Mouse (Mus musculus): ENCODE measurements at regions not wholly inside any gene's neighbourhood (a gene's known extent, or its start where the extent isn't known, plus 50 kb on each side); places are given as distances from the start of the nearest gene placed in this dataset.
"Not testable (repeated sequence)": the region's sequence is repeated elsewhere in the genome, so short reads cannot be mapped to it uniquely, and the experiment has no call there.

DNA sequence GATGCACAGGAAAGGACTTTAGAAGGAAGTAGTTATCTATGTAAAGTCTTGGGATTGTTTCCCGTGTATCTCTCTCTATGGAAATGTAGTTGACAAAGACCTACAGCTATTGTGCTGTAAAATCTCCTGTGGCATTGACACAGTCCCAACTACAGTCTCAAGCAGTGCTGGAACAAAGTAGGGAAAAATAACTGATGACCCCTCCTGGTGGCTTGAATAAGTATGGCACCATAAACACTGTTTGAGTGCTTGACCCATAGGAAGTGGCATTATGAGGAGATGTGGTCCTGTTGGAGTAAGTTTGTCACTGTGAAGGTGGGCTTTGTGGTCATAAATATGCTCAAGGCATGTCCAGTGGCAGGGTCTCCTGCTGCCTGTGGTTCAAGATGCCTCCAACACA, 928.4 kb upstream of the Mms22l start:
- DNase-seq (ENCODE audit: low spot score in 2 of 2) = no peak

DNA sequence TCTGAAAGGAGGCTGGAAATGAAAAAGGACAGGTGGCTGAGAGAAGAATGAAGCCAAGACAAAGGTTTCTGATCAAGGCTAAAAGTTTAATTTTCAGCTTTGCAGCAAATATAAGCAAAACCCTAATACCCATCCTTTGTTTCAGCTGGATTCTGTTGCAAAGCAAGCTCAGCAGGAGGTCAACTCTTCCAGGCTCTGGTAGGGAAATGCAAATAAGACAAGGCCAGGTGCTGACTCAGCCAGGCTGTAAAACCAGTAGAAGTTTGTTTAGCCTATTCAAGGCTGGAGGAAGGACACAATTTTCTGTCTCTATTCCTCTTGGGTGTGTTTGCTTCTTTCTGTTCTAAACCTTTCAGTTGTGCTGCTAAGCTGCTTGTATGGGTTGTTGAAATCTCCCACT, 923.2 kb upstream of the Mms22l start:
- DNase-seq (ENCODE audit: low spot score in 2 of 2) = no peak

DNA sequence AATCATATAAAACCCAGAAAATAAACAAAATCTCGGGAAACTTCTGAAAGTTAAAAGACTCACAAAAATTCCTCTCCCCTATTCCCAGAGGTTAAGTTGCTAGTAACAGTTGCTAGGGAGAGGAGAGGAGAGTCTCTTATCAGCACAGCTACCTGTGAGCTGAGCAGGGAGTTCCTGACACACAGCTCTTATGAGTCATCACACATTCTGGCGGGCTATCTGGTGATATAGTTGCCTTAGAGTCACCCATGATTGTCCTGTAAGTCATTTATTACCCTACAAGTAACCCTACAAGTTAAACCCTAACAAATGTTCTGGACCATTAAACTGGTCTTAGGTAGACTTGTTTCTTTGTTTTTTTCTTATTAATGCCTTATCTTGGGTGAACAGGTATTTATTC, 908.8 kb upstream of the Mms22l start:
- no peak for DNase-seq (ENCODE audit: low spot score in 2 of 2)

DNA sequence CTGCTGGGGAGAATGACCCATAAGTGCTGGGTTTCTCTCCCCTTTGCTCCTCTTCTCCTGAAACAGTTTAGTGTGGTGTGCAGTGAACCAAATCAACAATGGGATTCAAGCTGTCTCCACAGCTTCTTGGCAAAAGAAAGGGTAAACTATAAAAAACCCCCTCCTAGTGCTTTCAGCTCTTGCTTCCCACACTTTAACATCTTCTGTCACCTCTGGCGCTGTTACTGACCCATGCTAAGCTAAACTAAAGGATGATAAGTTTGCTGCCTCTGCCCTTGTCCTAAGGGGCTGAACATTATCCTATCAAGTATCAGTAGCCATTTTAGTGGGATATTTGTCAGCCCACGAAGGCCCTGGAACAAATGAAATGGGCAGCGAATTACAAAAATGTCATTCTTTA, 905.4 kb upstream of the Mms22l start:
- no peak for DNase-seq (ENCODE audit: low spot score in 2 of 2)

DNA sequence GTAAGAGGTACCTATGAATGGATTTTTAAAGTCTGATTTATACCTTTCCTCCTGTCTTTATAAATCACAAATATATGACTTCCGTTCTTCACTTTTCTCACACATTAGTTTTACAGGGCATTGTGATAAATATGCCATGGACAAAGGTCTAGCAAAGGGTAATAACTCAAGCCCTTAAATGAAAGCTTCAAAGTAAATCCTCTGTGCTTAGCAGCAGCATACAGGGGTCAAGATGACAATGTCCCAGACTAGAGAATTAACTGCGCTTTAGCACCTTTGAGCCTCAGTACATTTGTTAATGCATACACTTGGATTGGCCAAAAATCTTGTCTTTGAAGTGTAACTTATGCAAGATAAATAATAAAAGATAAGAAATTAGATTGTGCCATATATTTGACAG, 904.7 kb upstream of the Mms22l start:
- DNase-seq (ENCODE audit: low spot score in 2 of 2) = no peak

DNA sequence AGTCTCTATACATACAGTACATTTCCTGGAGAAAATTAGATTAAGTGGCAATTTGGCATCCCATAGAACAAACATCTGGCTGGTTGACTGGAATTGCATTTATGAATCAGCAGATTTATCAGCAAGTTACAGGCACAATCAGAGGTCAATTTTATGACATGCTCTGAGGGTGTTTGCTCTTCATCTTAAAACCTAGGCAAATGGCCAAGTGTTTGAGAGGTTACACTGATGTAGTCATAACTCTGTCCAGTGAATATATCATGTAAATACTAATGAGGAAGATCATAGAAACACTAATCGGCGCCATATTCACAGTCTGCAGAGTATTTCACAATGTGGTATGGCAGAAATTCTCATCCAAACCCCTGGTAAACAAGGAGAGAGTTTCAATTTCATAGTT, 896.2 kb upstream of the Mms22l start:
- no peak for DNase-seq (ENCODE audit: low spot score in 2 of 2)

DNA sequence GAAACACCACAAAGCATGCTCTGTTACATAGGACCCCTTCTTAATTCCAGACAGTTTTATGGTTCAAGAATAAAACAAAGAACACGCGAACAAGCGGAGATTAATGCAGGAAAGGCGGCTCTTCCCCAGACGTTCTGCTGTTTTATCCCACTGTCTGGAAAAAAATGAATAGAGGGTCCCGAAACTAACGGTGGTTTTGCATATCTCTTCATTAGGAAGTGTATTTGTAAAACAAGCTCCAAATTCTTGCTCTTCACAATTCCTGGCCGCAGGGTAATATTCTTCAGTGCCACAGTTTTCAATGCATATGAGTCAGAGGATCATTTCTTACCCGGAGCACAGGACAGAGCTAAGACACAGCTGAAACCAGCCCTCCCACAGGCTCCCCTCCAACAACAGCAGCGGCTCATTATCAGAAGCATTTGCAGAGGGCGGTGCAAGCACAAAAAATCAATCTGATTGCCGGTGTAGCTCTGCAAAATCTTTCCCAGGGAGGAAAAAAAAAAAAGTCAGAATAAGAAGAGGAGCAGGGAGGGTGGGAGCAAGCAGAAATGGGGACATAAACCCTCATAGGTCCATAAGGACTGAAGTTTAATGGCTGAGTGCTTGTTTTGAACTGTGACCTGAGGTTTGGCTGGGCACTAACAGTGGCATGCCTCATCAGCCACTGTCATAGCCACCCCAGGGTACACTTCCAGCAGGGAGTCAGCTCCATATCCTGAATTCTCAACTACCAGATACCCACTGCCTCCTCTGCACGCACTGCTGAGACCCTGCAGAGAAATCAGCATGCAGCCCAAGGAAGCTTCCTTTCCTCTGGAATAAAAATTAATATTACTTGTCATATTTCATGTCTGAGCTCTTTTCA, 894.6 kb upstream of the Mms22l start:
- no peak for DNase-seq (ENCODE audit: low spot score in 2 of 2)

DNA sequence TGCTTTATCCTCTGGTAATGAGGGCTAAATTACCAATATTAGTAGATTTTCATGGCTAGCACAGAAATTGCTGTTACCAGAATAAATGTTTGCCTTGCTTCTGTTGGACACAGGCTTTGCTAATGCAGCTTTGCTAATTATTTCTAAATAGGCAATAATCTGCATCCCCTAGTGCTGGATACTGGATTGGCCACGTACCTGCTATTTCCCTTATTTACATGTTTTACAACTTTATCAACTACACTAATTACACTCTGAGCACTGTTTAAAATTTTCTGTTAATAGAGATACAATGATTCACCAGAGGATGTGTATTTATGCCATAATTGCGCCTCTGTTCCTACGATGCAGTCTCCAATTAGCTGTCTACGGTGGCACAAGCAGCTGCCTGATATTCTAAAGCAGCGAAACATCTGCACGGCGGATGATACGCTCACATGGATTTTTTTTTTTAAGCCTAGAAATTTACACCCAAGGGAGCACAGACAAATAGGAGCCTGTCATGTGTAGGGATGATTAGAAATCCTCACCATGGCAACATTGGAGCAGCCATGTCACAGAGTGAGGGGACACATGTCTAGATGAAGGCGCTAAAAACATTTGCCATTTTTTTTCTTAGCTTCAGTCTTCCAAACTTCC, 893.8 kb upstream of the Mms22l start:
- peak in 1 of 2 experiments; percentile 19 for DNase-seq (ENCODE audit: low spot score in 2 of 2)

DNA sequence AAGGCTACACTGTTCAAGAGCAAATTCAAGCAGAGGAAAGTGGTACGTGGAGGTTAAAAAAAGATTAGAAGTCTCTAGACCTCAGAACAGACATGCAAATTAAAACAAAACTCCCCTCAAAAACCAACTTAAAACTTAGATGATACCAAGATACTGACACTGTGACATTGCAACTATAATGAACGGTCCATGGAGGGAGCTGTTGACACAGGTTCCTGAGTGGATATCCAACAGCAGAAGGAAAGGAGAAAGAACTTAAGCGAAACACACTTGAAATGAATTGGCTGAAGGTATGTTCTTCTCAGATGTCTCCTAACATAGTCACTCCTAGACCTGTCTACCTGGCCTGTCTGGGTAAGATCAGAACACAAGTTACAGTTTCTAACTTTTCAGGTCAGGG, 888.9 kb upstream of the Mms22l start:
- no peak for DNase-seq (ENCODE audit: low spot score in 2 of 2)

DNA sequence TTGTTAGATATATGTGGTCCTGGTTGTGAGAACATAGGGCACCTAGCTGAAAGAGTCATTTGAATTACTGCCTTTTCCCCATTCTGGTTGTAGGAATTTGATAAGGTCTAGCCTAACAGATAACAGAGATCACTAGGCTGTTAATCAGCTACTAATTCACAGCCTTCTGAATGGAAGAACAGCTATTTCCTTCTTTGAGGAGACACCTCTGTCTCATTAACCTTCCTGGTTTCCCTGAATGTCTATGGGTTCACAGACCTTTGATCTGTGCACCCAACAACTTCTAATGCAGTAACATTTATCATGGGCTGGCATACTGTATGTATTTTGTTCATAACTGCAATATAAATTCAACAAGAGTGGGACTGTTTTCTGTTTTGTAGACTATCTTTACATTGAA, 875.0 kb upstream of the Mms22l start:
- no peak for DNase-seq (ENCODE audit: low spot score in 2 of 2)

DNA sequence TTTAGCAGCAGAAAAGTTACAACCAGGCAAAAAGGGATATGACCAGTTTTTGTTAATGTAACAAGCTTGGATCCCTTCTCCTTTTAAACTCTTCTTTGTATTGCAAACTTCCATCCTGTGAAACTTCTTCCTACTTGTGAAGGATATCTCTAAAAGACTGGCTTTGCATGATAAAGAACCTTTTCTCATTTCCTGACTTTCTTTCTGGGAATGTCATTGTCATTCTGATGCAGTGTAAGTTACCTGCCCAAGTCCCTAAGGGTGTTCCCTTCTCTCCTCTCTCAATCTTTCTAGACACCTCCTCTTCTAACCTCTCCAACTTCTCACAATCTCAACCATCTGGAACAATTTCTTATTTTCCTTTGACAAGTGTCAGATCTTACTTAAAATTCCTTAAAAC, 874.0 kb upstream of the Mms22l start:
- DNase-seq (ENCODE audit: low spot score in 2 of 2) = no peak

DNA sequence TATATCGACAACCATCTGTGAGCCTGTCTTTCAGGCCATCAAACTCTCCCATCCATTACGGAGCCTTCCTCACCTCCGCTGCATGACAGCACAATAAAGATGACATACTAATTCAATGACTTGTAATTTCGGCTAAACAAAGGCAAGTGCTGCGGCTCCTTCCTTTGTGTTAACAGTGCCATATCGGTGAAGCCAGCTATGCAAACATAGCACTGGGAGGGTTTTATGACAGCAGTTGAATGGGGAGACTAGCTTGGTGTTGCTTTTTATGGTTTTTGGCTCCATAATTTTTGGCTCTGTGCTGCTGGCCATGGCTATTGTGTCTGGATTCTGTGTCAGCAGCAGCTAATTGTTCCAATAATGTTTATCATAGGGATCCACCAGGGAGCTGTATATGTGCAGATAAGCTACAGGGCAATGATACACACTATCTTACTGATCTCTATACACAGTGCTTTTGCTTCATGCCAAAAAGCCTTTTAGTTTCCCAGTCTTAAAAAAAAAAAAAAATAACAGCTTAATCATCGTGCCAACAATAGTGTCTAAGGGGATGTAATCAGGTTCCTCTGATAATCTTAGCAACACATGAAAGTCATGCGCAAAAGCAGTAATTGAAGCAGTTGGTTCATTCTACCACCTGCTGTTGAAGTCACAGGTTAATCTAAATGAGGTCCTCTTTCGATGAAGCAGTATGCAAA, 859.9 kb upstream of the Mms22l start:
- no peak for DNase-seq (ENCODE audit: low spot score in 2 of 2)

DNA sequence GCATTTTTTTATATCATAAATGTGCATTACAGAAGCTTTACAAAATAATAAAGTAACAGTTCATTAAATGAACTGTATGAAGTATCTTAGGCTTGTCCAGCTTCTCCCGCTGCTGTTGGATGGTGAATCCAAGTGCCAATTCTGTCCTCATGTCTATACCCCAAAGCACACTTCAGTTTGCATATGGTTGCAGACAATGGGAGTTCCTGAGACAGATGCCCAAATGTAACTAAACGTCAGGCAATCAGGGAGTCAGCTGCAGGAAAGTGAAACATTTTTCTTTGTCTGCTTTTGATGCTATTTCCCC, 859.4 kb upstream of the Mms22l start:
- DNase-seq (ENCODE audit: low spot score in 2 of 2) = no peak

DNA sequence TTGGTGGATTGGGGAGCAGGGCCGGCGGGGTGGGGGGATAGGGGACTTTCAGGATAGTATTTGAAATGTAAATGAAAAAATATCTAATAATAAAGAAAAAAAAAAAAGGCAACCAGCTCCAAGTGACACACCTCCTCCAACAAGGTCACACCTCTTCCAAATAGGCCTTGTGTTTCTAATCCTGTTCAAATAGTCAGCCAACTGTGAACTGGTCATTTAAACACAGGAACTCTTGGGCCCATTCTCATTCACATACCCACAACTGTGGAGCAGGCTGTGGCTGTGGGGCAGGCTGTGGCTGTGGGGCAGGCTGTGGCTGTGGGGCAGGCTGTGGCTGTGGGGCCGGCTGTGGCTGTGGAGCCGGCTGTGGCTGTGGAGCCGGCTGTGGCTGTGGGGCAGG, 839.6 kb upstream of the Mms22l start:
- not testable (repeated sequence) for DNase-seq (ENCODE audit: low spot score in 2 of 2)

DNA sequence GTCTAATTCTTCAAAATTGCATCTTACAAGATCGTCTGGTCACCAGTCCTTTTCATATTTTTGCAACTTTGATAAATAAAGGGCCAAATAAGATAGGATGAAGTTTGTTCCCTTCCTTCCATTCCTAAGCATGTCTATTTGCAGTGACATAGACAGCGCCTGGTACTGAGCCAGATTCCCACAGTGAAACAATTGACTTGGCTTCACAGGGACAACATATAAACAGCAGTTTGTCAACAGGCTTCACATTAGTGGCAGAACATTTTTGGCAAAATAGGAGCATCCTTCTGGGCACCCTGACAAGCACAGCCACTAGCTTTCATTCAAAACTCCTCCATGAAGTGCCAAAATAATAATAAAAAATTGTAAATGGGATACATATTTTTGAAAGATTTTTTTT, 827.4 kb upstream of the Mms22l start:
- DNase-seq (ENCODE audit: low spot score in 2 of 2) = no peak

DNA sequence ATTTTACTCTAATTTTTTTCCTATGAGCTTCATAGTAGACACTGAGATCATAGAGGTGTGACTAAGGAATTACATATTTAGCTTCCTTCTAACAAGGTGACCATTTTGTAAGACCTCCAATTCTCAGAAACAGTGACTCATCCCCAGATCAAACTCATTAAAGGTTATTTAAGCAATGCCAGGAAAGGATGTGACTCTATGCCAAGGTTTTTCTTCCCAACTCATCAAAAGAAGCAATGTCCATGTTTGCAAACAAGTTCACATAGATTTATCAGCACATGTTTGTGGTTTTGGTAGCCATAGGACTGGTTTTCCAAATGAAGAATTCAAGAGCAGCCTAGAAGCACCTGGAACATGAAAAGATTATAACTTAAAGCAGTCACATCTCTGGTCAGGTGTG, 792.6 kb upstream of the Mms22l start:
- DNase-seq (ENCODE audit: low spot score in 2 of 2) = no peak

DNA sequence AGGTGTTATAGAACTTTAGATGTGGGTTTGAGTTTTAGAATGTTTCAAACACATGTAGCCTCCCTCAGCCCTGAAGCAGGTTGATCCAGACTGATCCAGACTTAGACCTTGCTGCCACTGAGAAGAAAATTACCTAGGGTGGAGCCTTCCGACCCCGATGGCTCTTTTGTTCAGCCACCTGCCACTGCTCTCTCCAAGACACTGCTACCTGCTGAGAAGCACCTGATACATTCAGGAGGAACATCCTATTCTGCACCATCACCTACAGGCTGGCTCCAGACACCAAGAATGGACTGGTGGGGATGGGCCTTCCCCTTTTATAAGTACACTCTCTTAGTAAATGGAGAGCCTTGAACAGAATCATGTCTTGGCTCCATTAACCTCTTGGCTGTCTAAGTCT, 785.5 kb upstream of the Mms22l start:
- no peak for DNase-seq (ENCODE audit: low spot score in 2 of 2)

DNA sequence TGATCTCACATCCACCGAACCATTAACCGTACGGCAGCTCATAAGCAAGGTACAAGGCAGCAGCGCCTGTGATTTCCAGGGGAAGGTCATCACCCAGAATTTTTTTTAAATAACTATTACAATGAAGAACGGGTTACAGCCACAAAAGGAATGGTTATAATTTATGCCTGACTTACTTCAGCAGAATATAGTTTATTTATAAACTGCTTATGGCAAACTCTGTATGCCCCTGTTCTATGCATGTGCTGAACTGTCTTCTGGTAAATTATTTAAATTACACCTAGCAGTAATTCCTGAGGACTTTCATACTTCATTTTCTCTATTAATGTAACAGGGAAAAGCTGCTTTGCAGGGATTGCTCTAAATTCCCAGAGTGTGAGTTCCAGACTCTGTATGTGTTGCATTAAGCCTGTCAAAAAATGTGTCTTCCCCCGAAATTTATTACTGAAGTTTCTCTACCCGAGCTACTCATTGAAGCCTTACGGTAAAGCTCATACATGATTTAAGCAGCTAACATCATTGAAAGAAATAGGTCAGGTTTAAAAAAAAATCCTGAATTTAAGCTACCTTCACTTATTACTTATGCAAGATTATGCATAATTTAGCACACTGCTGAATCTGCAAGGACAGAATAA, 782.4 kb upstream of the Mms22l start:
- no peak for DNase-seq (ENCODE audit: low spot score in 2 of 2)

DNA sequence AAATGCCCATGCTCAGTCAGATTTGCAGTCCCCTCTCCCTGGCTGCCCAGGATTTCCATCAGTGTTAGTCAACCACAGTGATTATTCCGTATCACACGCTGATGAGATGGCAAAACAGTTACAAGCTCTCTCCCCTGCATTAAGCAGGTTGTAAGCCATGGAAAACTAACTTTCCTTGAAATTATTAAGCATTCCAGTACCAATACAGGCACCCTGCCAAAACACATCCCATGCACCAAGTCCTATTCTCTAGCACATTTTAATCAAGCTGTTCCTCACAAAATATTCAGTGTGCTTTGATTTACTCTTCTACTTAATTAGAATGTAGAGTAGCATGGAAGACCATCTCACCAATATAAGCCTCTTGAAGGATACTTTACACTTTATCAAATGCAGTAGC, 768.4 kb upstream of the Mms22l start:
- no peak for DNase-seq (ENCODE audit: low spot score in 2 of 2)

DNA sequence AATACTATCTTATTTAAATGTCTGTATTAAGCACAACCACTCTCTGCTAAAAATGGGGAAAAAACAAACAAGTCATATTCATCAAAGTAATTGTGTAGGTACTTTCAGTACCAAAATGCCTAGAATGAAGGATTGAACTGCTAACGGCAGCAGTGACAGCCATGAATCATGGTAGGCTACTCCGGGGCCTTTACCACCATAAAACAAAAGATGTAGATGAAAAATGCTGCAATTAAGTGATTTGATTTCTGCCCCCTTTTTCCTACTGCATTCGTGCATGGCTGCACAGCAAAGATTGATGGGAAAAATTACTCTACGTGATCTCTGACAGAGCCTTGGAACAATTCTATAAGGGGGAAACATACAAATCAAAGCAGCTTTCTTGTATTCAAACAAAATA, 763.8 kb upstream of the Mms22l start:
- DNase-seq (ENCODE audit: low spot score in 2 of 2) = no peak

DNA sequence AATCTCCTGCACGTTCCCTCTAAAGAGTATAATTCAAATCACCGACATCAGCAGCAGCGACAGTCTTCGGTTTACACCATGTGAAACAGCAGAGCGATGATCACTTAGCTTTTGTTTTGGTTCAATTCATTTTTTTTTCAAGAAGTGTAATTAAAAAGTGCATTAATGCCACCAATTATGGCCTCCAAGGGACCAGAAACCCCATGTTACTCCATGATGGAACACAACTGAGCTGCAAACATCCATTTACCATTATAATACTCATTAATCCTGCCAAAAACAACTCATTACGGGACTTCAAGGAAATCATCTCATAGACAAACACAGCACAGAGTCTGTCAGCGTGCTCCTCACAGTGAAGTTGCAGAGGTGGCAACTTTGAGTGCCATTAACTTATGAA, 752.2 kb upstream of the Mms22l start:
- DNase-seq (ENCODE audit: low spot score in 2 of 2) = no peak

DNA sequence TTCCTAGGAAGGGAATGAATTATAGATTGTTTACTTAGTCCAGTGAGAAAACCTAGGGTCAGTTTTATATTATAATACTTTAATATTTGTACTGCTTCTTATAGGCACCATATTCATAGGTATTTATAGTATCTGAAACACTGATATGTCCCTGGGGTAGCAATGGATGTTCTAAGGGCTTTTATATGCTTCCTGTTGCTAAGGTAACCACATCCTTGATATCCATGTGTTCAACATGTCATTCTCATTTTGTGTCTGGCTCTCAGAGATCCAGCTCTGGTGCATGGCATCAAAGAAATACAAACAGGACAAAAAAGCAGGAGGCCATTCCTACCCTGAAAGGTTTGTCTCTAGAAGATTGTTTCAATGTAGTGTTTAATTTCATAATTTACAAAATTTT, 738.2 kb upstream of the Mms22l start:
- no peak for DNase-seq (ENCODE audit: low spot score in 2 of 2)
